Mouse (Mus musculus): ENCODE measurements around the gene Spata46. TPM values are rescaled to one million over a fixed set of nuclear protein-coding genes. Genes with fewer than 3 reads are reported as not detected.

The Spata46 gene
- polyA plus RNA-seq, 1 experiment from 2014 or later, result 2.0 TPM

- Histone ChIP-seq H3K4me1 (no peaks in the 10 kb centered on the region), H3K27ac (no peak overlapping the region)
- 42% methylated on average over 6 of the region's 6 CpGs for WGBS
Measured at GRCm38 (mm10) chr1:170303103-170303502, 5.5 kb upstream of the Spata46 start.

GRCm38 (mm10) chr1:170305002-170305401 is 3.6 kb upstream of the Spata46 start:
- 91% methylated on average over 10 of the region's 10 CpGs for WGBS

More at GRCm38 (mm10) chr1:170303103-170303502, 5.5 kb upstream of the Spata46 start:
- ATAC-seq (ENCODE audit: low FRiP score, low read depth), result no peak
- H3K27me3 ChIP-seq (replicated peaks), result no peaks in the 10 kb centered on the region
- no peak overlapping the region for H3K4me3 ChIP-seq
- no peaks in the 10 kb centered on the region for H3K9me3 ChIP-seq
- H3K9ac ChIP-seq, result no peak overlapping the region
- no peak overlapping the region for H3K4me2 ChIP-seq (replicated peaks)
- H3K36me3 ChIP-seq, result 0 out of 2 replicates have a peak, but pooled peaks cover 3% of the 10 kb centered on the region

GRCm38 (mm10) chr1:170306232-170306631 is 2.4 kb upstream of the Spata46 start, which contains the start of gene Gm7694:
Gm7694 (minus strand) TSS chr1:170306332.
- Histone ChIP-seq H3K9me3 (no peaks in the 10 kb centered on the region), H3K27ac (no peak within 1 kb of the TSS), H3K4me2 (replicated peaks) (no peak within 1 kb of the TSS), H3K4me1 (no peaks in the 10 kb centered on the region), H3K4me3 (no peak within 1 kb of the TSS), H3K36me3 (no peaks in the 10 kb centered on the region), H3K27me3 (replicated peaks) (no peaks in the 10 kb centered on the region), H3K9ac (no peak within 1 kb of the TSS)
- ATAC-seq (ENCODE audit: low FRiP score, low read depth), result no peak
- 95% methylated on average over 4 of the region's 4 CpGs for WGBS

More at GRCm38 (mm10) chr1:170305002-170305401, 3.6 kb upstream of the Spata46 start:
- Histone ChIP-seq H3K4me3 (no peak overlapping the region), H3K9me3 (no peaks in the 10 kb centered on the region), H3K27me3 (replicated peaks) (no peaks in the 10 kb centered on the region), H3K4me1 (no peaks in the 10 kb centered on the region), H3K36me3 (0 out of 2 replicates have a peak, but pooled peaks cover 3% of the 10 kb centered on the region), H3K9ac (no peak overlapping the region), H3K27ac (no peak overlapping the region), H3K4me2 (replicated peaks) (no peak overlapping the region)
- ATAC-seq (ENCODE audit: low FRiP score, low read depth), result no peak

- ATAC-seq (ENCODE audit: low FRiP score, low read depth), result no peak
Measured at GRCm38 (mm10) chr1:170311431-170311830, 2.8 kb downstream of the Spata46 start.

GRCm38 (mm10) chr1:170322046-170322445 is 13.4 kb downstream of the Spata46 start:
- ATAC-seq (ENCODE audit: low FRiP score, low read depth), result no peak
- no peak overlapping the region for H3K27ac ChIP-seq
- WGBS, result 80% methylated on average over 2 of the region's 2 CpGs
- H3K9me3 ChIP-seq, result no peaks in the 10 kb centered on the region
- H3K36me3 ChIP-seq, result no peaks in the 10 kb centered on the region
- no peaks in the 10 kb centered on the region for H3K27me3 ChIP-seq (replicated peaks)
- H3K9ac ChIP-seq, result no peak overlapping the region
- H3K4me2 ChIP-seq (replicated peaks), result no peak overlapping the region
- H3K4me3 ChIP-seq, result no peak overlapping the region
- H3K4me1 ChIP-seq, result no peaks in the 10 kb centered on the region

More at GRCm38 (mm10) chr1:170311431-170311830, 2.8 kb downstream of the Spata46 start:
- 82% methylated on average over 6 of the region's 6 CpGs for WGBS
- Histone ChIP-seq H3K4me2 (replicated peaks) (no peak overlapping the region), H3K27me3 (replicated peaks) (no peaks in the 10 kb centered on the region), H3K4me1 (no peaks in the 10 kb centered on the region), H3K9ac (no peak overlapping the region), H3K4me3 (no peak overlapping the region), H3K36me3 (no peaks in the 10 kb centered on the region), H3K27ac (no peak overlapping the region), H3K9me3 (no peaks in the 10 kb centered on the region)

GRCm38 (mm10) chr1:170323001-170323400 is 14.4 kb downstream of the Spata46 start:
- Histone ChIP-seq H3K4me2 (replicated peaks) (no peak overlapping the region), H3K27me3 (replicated peaks) (no peaks in the 10 kb centered on the region), H3K4me3 (no peak overlapping the region), H3K4me1 (no peaks in the 10 kb centered on the region), H3K9ac (no peak overlapping the region), H3K9me3 (no peaks in the 10 kb centered on the region), H3K36me3 (no peaks in the 10 kb centered on the region; the same call in 1 of the 2 replicates), H3K27ac (no peak overlapping the region)
- no peak for ATAC-seq (ENCODE audit: low FRiP score, low read depth)
- WGBS, result 90% methylated on average over 10 of the region's 10 CpGs

GRCm38 (mm10) chr1:170324312-170324711 is 15.7 kb downstream of the Spata46 start:
- Histone ChIP-seq H3K36me3 (no peaks in the 10 kb centered on the region; the same call in 1 of the 2 replicates), H3K27me3 (replicated peaks) (no peaks in the 10 kb centered on the region), H3K9ac (no peak overlapping the region), H3K4me1 (no peaks in the 10 kb centered on the region), H3K27ac (no peak overlapping the region), H3K4me2 (replicated peaks) (no peak overlapping the region), H3K4me3 (no peak overlapping the region), H3K9me3 (no peaks in the 10 kb centered on the region)
- ATAC-seq (ENCODE audit: low FRiP score, low read depth), result no peak
- 100% methylated on average over 1 of the region's 1 CpGs for WGBS

- Histone ChIP-seq H3K9ac (no peak overlapping the region), H3K9me3 (no peaks in the 10 kb centered on the region), H3K4me1 (peaks cover 2% of the 10 kb centered on the region; the same call in 1 of the 2 replicates), H3K27me3 (replicated peaks) (no peaks in the 10 kb centered on the region), H3K4me2 (replicated peaks) (no peak overlapping the region), H3K27ac (no peak overlapping the region), H3K36me3 (no peaks in the 10 kb centered on the region; the same call in 1 of the 2 replicates), H3K4me3 (no peak overlapping the region)
- no peak for ATAC-seq (ENCODE audit: low FRiP score, low read depth)
- WGBS, result 94% methylated on average over 4 of the region's 4 CpGs
Measured at GRCm38 (mm10) chr1:170325277-170325676, 16.7 kb downstream of the Spata46 start.

- no peak for ATAC-seq (ENCODE audit: low FRiP score, low read depth)
- no peak overlapping the region for H3K4me2 ChIP-seq (replicated peaks)
Measured at GRCm38 (mm10) chr1:170331926-170332325, 23.3 kb downstream of the Spata46 start.

GRCm38 (mm10) chr1:170332775-170333174 is 24.2 kb downstream of the Spata46 start:
- Histone ChIP-seq H3K36me3 (no peaks in the 10 kb centered on the region; the same call in 1 of the 2 replicates), H3K9ac (no peak overlapping the region), H3K27ac (no peak overlapping the region), H3K27me3 (replicated peaks) (no peaks in the 10 kb centered on the region), H3K4me3 (no peak overlapping the region), H3K4me1 (peaks cover 3% of the 10 kb centered on the region; the same call in 1 of the 2 replicates), H3K4me2 (replicated peaks) (no peak overlapping the region), H3K9me3 (no peaks in the 10 kb centered on the region)
- ATAC-seq (ENCODE audit: low FRiP score, low read depth), result no peak
- WGBS, result 75% methylated on average over 4 of the region's 4 CpGs

More at GRCm38 (mm10) chr1:170331926-170332325, 23.3 kb downstream of the Spata46 start:
- Histone ChIP-seq H3K4me1 (peaks cover 3% of the 10 kb centered on the region; the same call in 1 of the 2 replicates), H3K27ac (no peak overlapping the region), H3K9ac (no peak overlapping the region), H3K9me3 (no peaks in the 10 kb centered on the region), H3K4me3 (no peak overlapping the region), H3K36me3 (no peaks in the 10 kb centered on the region; the same call in 1 of the 2 replicates), H3K27me3 (replicated peaks) (no peaks in the 10 kb centered on the region)
- 74% methylated on average over 6 of the region's 6 CpGs for WGBS

- no peak overlapping the region for H3K4me2 ChIP-seq (replicated peaks)
- no peak overlapping the region for H3K4me3 ChIP-seq
- no peaks in the 10 kb centered on the region for H3K27me3 ChIP-seq (replicated peaks)
- H3K27ac ChIP-seq, result no peak overlapping the region
- H3K4me1 ChIP-seq, result no peaks in the 10 kb centered on the region
- no peak for ATAC-seq (ENCODE audit: low FRiP score, low read depth)
- WGBS, result 90% methylated on average over 3 of the region's 3 CpGs
- H3K9me3 ChIP-seq, result no peaks in the 10 kb centered on the region
- no peak overlapping the region for H3K9ac ChIP-seq
- no peaks in the 10 kb centered on the region; the same call in 1 of the 2 replicates for H3K36me3 ChIP-seq
Measured at GRCm38 (mm10) chr1:170339943-170340342, 31.3 kb downstream of the Spata46 start.

GRCm38 (mm10) chr1:170343081-170343480 is 34.5 kb downstream of the Spata46 start:
- no peaks in the 10 kb centered on the region for H3K4me1 ChIP-seq
- no peak overlapping the region for H3K4me2 ChIP-seq (replicated peaks)
- H3K9ac ChIP-seq, result no peak overlapping the region
- no peak overlapping the region for H3K27ac ChIP-seq
- 81% methylated on average over 8 of the region's 8 CpGs for WGBS
- no peaks in the 10 kb centered on the region for H3K9me3 ChIP-seq
- no peak overlapping the region for H3K4me3 ChIP-seq
- H3K36me3 ChIP-seq, result no peaks in the 10 kb centered on the region; the same call in 1 of the 2 replicates
- H3K27me3 ChIP-seq (replicated peaks), result no peaks in the 10 kb centered on the region
- ATAC-seq (ENCODE audit: low FRiP score, low read depth), result no peak

GRCm38 (mm10) chr1:170343906-170344305 is 35.3 kb downstream of the Spata46 start:
- no peaks in the 10 kb centered on the region for H3K36me3 ChIP-seq
- H3K4me1 ChIP-seq, result no peaks in the 10 kb centered on the region
- 99% methylated on average over 4 of the region's 4 CpGs for WGBS
- H3K9me3 ChIP-seq, result no peaks in the 10 kb centered on the region
- ATAC-seq (ENCODE audit: low FRiP score, low read depth), result no peak
- no peak overlapping the region for H3K27ac ChIP-seq
- no peak overlapping the region for H3K4me2 ChIP-seq (replicated peaks)
- H3K27me3 ChIP-seq (replicated peaks), result no peaks in the 10 kb centered on the region
- H3K9ac ChIP-seq, result no peak overlapping the region
- no peak overlapping the region for H3K4me3 ChIP-seq
